Mouse (Mus musculus) embryo, embryonic 10.5 days (tissue): ENCODE data around the gene Dcn.

Experiments
- DNase-seq: peaks from one replicate; pipeline ENCODE4 v3.0.0-alpha.2; 2015; ENCODE audit warnings: low spot score

Gene Dcn

GRCm38 (mm10) chr10:97547740-97548139, 68.3 kb downstream of the Dcn start:
- no peak for DNase-seq

- peak; percentile 47 for DNase-seq
Measured at GRCm38 (mm10) chr10:97564957-97565856, 85.8 kb downstream of the Dcn start, which contains the start of gene Lum. Gene Lum, plus strand, starts transcription at chr10:97565128.

GRCm38 (mm10) chr10:97567489-97568135, 88.2 kb downstream of the Dcn start:
- peak; percentile 27 for DNase-seq
